Mouse (Mus musculus) stomach, embryonic 14.5 days (tissue): Measurements from ENCODE around the gene Slc10a1. TPM values are rescaled to one million over a fixed set of nuclear protein-coding genes. Genes with fewer than 3 reads are reported as not detected.

Experiments used
- ATAC-seq: fragments of 200-750 bp; cut with Nextera tagmentation; 2 replicates; pipeline ENCODE4 v1.8.0; 2017; ENCODE audit warnings: low read depth, moderate TSS enrichment; ENCODE audit not compliant: insufficient number of reproducible peaks, insufficient read depth, low FRiP score
- H3K27ac ChIP-seq: fragments of 300-500 bp; sonication (generic); 2 replicates; pipeline ENCODE4 v1.5.1; 2014; ENCODE audit warnings: mild to moderate bottlenecking, low read length, moderate library complexity, mixed read lengths
- H3K27me3 ChIP-seq: fragments of 300-500 bp; sonication (generic); 2 replicates; pipeline ENCODE4 v1.6.1; 2014; ENCODE audit warnings: low read length, control low read depth, mixed read lengths; ENCODE audit not compliant: control insufficient read depth, insufficient read depth
- H3K36me3 ChIP-seq: fragments of 300-500 bp; sonication (generic); 2 replicates; pipeline ENCODE4 v1.6.1; 2014; ENCODE audit warnings: mild to moderate bottlenecking, control low read depth, low read length, moderate library complexity, mixed read lengths; ENCODE audit not compliant: control insufficient read depth, insufficient read depth
- H3K4me1 ChIP-seq: fragments of 300-500 bp; sonication (generic); 2 replicates; pipeline ENCODE4 v1.6.1; 2014; ENCODE audit warnings: low read length, control low read depth, mixed read lengths; ENCODE audit not compliant: control insufficient read depth, insufficient read depth
- H3K4me2 ChIP-seq: fragments of 300-500 bp; sonication (generic); replicated peaks from 2 replicates; pipeline ENCODE4 v1.6.1; 2014; ENCODE audit warnings: low read depth, low read length, control low read depth
- H3K4me3 ChIP-seq: fragments of 300-500 bp; sonication (generic); 2 replicates; pipeline ENCODE4 v1.5.1; 2014; ENCODE audit warnings: low read depth, low read length, control low read depth
- H3K9ac ChIP-seq: fragments of 300-500 bp; sonication (generic); replicated peaks from 2 replicates; pipeline ENCODE4 v1.6.1; 2014; ENCODE audit warnings: low read depth, mild to moderate bottlenecking, control low read depth, low read length, moderate library complexity, mixed read lengths
- H3K9me3 ChIP-seq: fragments of 300-500 bp; sonication (generic); 2 replicates; pipeline ENCODE4 v1.6.1; 2016; ENCODE audit warnings: low read depth, low read length, control low read depth; ENCODE audit not compliant: control insufficient read depth
- WGBS: fragments of 180-500 bp; shearing (Covaris S2); extraction: QIAGEN DNeasy Blood & Tissue Kit; methylation state at CpG from one replicate; pipeline ENCODE4 v1.1.7; 2014; 5-methylcytosine and 5-hydroxymethylcytosine counted together
- polyA plus RNA-seq: library from polyadenylated mRNA; unstranded; fragments of >200 nt; fragmentation: Nextera tagmentation; extraction: Ambion mirVana; gene quantifications from 2 replicates; pipeline ENCODE4 v1.2.1, GENCODE M21; 2014

Gene Slc10a1
- polyA plus RNA-seq, 1 experiment from 2014 or later, result 1.3 TPM

DNA sequence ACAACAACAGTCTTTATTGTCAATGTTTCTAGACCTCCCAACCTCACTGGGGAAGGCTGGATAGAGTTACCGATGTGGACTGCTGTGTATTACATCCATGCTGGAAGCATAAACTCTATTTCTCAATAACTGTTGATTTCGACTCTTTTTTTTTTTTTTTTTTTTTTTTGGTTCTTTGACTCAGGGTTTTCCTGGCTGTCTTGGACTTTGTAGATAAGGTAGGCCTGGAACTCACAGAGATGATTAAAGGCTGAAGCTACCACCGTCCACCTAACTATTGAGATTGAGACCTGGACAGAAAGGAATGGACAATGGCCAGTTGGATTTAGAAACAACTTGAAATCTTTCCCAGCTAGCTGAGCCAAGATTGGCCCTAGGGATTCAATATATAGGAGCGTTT lies 24.3 kb downstream of the Slc10a1 start:
- Histone ChIP-seq H3K4me1 (peaks cover 6% of the 10 kb centered on the region; the same call in 1 of the 2 replicates), H3K27ac (no peak overlapping the region), H3K9me3 (no peaks in the 10 kb centered on the region), H3K4me2 (no peak overlapping the region), H3K9ac (no peak overlapping the region), H3K36me3 (peaks cover 26% of the 10 kb centered on the region), H3K4me3 (no peak overlapping the region), H3K27me3 (no peaks in the 10 kb centered on the region)
- no peak for ATAC-seq
- 90% methylated on average over 4 of the region's 4 CpGs for WGBS

DNA sequence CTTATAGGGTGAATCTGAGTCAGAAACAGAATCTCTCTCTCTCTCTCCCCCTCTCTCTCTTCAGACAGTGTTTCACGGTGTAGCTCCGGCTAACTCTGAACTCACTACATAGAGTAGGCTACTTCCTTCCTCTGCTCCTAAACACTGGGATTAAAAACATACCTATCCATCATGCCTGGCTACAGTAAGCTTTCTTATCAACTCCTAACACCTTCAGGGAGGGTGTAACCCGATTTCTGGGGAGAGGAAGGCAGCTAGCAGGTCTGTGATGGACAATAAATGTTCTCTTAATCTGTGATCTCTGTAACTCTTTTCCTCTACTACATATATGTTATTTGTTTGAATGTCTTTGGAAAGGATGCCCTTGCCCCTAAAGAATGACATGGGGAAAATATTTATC lies 25.1 kb downstream of the Slc10a1 start:
- H3K36me3 ChIP-seq, result peaks cover 19% of the 10 kb centered on the region
- no peak overlapping the region for H3K9ac ChIP-seq
- ATAC-seq, result no peak
- 68% methylated on average over 3 of the region's 3 CpGs for WGBS
- no peak overlapping the region for H3K27ac ChIP-seq
- no peak overlapping the region for H3K4me2 ChIP-seq
- H3K4me3 ChIP-seq, result no peak overlapping the region
- peaks cover 6% of the 10 kb centered on the region; the same call in 1 of the 2 replicates for H3K4me1 ChIP-seq
- H3K27me3 ChIP-seq, result no peaks in the 10 kb centered on the region
- no peaks in the 10 kb centered on the region for H3K9me3 ChIP-seq

DNA sequence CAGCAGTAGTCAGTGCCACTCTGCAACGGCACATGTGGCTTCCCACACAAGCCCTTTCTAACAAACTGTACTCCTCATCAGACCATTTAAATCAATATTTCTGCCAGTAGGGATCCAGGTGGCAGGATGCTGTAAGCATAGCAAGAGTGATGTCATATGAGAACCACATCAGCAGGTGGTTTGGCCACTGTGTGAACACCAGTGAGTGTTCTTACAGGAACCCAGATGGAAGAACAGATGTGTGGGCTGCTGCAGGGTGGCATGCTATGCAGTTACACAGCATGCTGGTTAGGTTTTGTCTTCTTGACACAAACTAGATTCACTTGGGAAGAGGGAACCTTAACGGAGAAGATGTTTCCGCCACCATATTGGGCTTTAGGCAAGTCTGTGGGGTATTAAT lies 26.6 kb downstream of the Slc10a1 start:
- Histone ChIP-seq H3K27me3 (no peaks in the 10 kb centered on the region), H3K9me3 (no peaks in the 10 kb centered on the region), H3K27ac (no peak overlapping the region), H3K4me1 (no peaks in the 10 kb centered on the region), H3K4me3 (no peak overlapping the region), H3K36me3 (peaks cover 5% of the 10 kb centered on the region), H3K4me2 (no peak overlapping the region), H3K9ac (no peak overlapping the region)
- no peak for ATAC-seq
- whole genome bisulfite sequencing, result 93% methylated on average over 3 of the region's 3 CpGs

DNA sequence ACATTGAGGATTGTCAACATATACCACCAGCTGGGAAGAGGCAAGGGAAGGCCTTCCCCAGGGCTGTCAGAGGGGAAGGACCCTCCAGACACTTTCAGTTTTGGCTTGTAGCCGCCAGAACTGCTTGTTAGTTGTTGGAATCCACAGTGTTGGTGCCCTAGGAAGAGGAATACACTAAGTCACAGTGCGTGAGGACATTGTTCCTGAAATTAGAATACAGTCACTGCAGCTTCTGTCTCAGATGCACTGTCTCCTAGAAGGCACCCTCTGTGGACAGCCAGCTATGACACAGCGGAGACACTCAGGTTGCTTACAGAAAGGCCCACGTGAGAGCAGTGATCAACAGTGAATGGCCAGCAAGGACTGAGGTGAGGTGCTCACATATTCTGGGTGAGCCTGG lies 29.3 kb downstream of the Slc10a1 start:
- no peak for ATAC-seq
- Histone ChIP-seq H3K4me2 (no peak overlapping the region), H3K9ac (no peak overlapping the region), H3K27ac (peak overlapping the region; percentile 23; the same call in 1 of the 2 replicates), H3K9me3 (no peaks in the 10 kb centered on the region), H3K4me1 (no peaks in the 10 kb centered on the region), H3K27me3 (no peaks in the 10 kb centered on the region), H3K4me3 (no peak overlapping the region), H3K36me3 (no peaks in the 10 kb centered on the region)
- WGBS, result 79% methylated on average over 4 of the region's 4 CpGs

DNA sequence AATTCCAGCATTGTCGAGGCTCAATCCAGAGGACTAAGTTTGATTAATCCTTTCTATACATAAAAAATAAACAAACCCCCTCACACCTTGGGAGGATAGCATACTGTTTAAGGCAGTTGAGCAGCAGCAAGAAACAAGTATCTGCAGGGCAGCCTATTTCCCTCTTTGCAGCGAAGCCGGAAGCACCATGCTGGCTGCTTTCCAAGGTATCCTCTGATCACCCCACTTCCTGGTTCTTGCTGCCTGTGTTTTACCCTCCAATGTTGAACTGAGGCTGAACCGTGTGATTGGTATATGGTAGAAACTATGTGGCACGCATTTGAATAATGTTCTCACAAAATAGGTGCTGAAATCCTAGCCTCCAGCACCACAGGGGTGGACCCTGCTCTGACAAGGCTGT lies 29.9 kb downstream of the Slc10a1 start:
- peak overlapping the region; percentile 23; the same call in 1 of the 2 replicates for H3K27ac ChIP-seq
- H3K9ac ChIP-seq, result no peak overlapping the region
- H3K27me3 ChIP-seq, result no peaks in the 10 kb centered on the region
- 28% methylated on average over 5 of the region's 5 CpGs for WGBS
- no peaks in the 10 kb centered on the region for H3K4me1 ChIP-seq
- H3K9me3 ChIP-seq, result no peaks in the 10 kb centered on the region
- H3K4me2 ChIP-seq, result no peak overlapping the region
- no peak overlapping the region for H3K4me3 ChIP-seq
- ATAC-seq, result no peak
- no peaks in the 10 kb centered on the region for H3K36me3 ChIP-seq

DNA sequence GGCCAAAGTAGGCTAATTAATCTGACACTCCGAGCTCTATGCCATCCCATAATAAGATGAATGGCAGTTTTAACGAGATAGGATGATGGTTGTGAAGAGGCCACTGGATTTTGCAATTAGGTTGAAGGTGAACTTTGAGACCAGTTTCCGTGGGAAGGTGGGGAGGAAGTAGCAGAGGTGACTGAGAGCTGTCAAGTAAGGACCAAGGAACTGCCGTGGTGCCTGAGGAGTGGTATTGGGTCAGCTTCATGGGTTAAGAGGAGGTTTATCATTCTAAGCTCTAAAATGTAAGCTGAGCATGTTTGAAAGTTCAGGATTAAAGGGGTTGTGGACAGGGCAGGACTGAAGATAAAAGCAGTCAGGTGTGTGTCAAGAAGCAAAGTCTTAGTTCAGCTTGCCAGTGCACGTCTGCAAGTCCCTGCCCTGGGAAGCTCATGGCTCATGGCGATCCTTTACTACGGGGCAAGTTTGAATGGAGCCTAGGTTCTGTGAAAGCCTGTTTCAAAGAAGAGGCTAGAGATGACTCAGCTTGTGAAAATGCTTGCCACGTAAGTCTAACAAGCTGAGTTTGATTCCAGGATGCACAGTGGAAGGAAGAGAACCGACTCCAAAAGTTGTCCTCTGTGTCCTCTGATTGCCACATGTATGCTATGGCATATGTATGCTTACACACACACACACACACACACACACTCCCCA lies 31.0 kb downstream of the Slc10a1 start:
- no peak; the same call in 1 of the 2 replicates for ATAC-seq
- 62% methylated on average over 9 of the region's 9 CpGs for WGBS
- Histone ChIP-seq H3K4me1 (no peaks in the 10 kb centered on the region), H3K9ac (no peak overlapping the region), H3K4me3 (no peak overlapping the region), H3K36me3 (no peaks in the 10 kb centered on the region), H3K27ac (no peak overlapping the region), H3K27me3 (no peaks in the 10 kb centered on the region), H3K4me2 (no peak overlapping the region), H3K9me3 (no peaks in the 10 kb centered on the region)

DNA sequence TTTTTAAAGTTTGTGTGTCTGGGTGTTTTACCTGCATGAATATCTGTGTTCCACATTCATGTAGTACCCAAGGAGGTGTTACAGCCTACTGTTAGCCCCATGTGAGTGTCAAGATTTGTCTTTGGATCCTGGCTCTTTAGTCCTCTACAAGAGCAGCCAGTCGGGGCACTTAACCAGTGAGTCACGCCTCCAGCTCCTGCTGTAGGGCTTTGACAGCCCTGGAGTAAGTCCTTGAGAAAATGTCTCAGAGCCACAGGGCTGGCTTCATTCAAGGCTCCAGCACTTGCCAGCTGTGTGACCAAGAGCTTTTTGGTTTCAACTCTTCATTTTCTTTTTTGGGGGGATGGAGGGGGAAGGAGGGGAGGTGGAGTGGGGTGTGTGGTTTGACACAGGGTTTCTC lies 31.8 kb downstream of the Slc10a1 start:
- 73% methylated on average over 2 of the region's 2 CpGs for WGBS
- Histone ChIP-seq H3K9ac (no peak overlapping the region), H3K36me3 (no peaks in the 10 kb centered on the region), H3K4me3 (no peak overlapping the region), H3K4me2 (no peak overlapping the region), H3K9me3 (no peaks in the 10 kb centered on the region), H3K27ac (no peak overlapping the region; the same call in 1 of the 2 replicates), H3K4me1 (no peaks in the 10 kb centered on the region), H3K27me3 (no peaks in the 10 kb centered on the region)
- no peak for ATAC-seq

DNA sequence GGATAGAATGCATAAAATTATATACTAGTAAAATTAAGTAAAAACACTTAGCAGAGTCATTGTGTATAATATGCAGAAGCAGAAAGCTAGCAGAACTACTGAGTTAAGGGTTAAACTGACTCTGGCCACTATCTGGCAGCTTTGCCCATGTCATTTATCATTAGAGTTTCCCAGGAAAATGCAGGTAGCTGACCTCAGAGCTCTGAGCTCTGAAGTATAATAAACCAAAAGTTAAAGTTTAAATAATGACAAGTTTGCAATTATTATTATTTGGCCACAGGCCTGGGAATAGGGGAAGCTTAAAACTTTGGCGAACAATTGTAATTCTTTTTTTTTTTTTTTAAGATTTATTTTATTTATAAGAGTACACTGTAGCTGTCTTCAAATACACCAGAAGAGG lies 35.6 kb downstream of the Slc10a1 start:
- no peaks in the 10 kb centered on the region for H3K4me1 ChIP-seq
- 70% methylated on average over 1 of the region's 1 CpGs for WGBS
- H3K36me3 ChIP-seq, result no peaks in the 10 kb centered on the region
- no peak for ATAC-seq
- H3K4me2 ChIP-seq, result no peak overlapping the region
- H3K27ac ChIP-seq, result no peak overlapping the region
- no peaks in the 10 kb centered on the region for H3K9me3 ChIP-seq
- no peaks in the 10 kb centered on the region for H3K27me3 ChIP-seq
- H3K4me3 ChIP-seq, result no peak overlapping the region
- no peak overlapping the region for H3K9ac ChIP-seq
